Mouse (Mus musculus): ENCODE data around the gene Anapc7. TPM values are rescaled to one million over a fixed set of nuclear protein-coding genes. Genes with fewer than 3 reads are reported as not detected.

Anapc7 gene
- polyA plus RNA-seq, 1 experiment from 2014 or later = 40.1 TPM

DNA sequence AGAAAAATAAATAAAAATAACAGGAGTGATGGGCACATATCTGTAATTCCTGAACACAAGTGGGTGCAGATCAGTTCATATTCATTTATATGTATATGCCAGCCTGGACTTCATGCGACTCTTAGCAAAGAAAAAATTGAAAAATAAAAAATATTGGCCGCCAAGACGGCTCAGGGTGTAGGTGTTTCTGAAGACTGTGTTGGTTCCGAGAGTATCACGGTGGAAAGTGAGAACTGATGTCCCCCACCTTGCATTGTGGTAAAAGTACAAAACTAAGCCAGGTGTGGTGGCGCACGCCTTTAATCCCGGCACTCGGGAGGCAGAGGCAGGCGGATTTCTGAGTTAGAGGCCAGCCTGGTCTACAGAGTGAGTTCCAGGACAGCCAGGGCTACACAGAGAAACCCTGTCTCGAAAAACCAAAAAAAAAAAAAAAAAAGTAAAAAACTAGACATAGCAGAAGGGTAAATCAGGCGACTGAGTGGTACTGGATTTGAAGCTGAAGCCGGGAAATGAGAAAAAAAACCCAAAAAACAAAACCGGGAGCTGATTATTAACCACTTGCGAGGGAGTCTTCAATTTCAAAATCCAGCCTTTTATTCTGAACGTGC lies 30.2 kb upstream of the Anapc7 start:
- peaks cover 9% of the 10 kb centered on the region for H3K4me1 ChIP-seq (ENCODE audit: control insufficient read depth, insufficient read depth, low read length)
- H3K27me3 ChIP-seq (replicated peaks; ENCODE audit: control insufficient read depth, insufficient read depth, low read length) = no peaks in the 10 kb centered on the region
- H3K4me3 ChIP-seq (ENCODE audit: low read length) = peak overlapping the region; percentile 74
- WGBS = 50% methylated on average over 16 of the region's 16 CpGs
- no peak overlapping the region for H3K27ac ChIP-seq (ENCODE audit: low read length)
- peak overlapping the region; percentile 84 for H3K4me2 ChIP-seq (ENCODE audit: low read depth, low read length)
- H3K36me3 ChIP-seq (ENCODE audit: control insufficient read depth, insufficient read depth, low read length) = no peaks in the 10 kb centered on the region
- H3K9ac ChIP-seq (ENCODE audit: low read depth, low read length) = peak overlapping the region; percentile 78; the same call in 1 of the 2 replicates
- ATAC-seq = 0 out of 2 replicates have a peak, but pooled peaks have one; percentile 6
- no peaks in the 10 kb centered on the region for H3K9me3 ChIP-seq (ENCODE audit: control insufficient read depth, low read length)

- no peaks in the 10 kb centered on the region for H3K9me3 ChIP-seq (ENCODE audit: control insufficient read depth, low read length)
- peaks cover 9% of the 10 kb centered on the region for H3K4me1 ChIP-seq (ENCODE audit: control insufficient read depth, insufficient read depth, low read length)
- peak within 1 kb of the TSS; percentile 26 for H3K27ac ChIP-seq (ENCODE audit: low read length)
- peak within 1 kb of the TSS; percentile 78 for H3K9ac ChIP-seq (ENCODE audit: low read depth, low read length)
- WGBS = under 1% methylated on average over 39 of the region's 39 CpGs
- peak within 1 kb of the TSS; percentile 74 for H3K4me3 ChIP-seq (ENCODE audit: low read length)
- peak within 1 kb of the TSS; percentile 84 for H3K4me2 ChIP-seq (ENCODE audit: low read depth, low read length)
- ATAC-seq = peak; percentile 93
- H3K36me3 ChIP-seq (ENCODE audit: control insufficient read depth, insufficient read depth, low read length) = 0 out of 2 replicates have a peak, but pooled peaks cover 3% of the 10 kb centered on the region
- no peaks in the 10 kb centered on the region for H3K27me3 ChIP-seq (replicated peaks; ENCODE audit: control insufficient read depth, insufficient read depth, low read length)
These were observed 29.7 kb upstream of the Anapc7 start, which contains the start of gene Arpc3 for GRCm38 (mm10) chr5:122391786-122392180. Arpc3 (plus strand) TSS chr5:122391878.

DNA sequence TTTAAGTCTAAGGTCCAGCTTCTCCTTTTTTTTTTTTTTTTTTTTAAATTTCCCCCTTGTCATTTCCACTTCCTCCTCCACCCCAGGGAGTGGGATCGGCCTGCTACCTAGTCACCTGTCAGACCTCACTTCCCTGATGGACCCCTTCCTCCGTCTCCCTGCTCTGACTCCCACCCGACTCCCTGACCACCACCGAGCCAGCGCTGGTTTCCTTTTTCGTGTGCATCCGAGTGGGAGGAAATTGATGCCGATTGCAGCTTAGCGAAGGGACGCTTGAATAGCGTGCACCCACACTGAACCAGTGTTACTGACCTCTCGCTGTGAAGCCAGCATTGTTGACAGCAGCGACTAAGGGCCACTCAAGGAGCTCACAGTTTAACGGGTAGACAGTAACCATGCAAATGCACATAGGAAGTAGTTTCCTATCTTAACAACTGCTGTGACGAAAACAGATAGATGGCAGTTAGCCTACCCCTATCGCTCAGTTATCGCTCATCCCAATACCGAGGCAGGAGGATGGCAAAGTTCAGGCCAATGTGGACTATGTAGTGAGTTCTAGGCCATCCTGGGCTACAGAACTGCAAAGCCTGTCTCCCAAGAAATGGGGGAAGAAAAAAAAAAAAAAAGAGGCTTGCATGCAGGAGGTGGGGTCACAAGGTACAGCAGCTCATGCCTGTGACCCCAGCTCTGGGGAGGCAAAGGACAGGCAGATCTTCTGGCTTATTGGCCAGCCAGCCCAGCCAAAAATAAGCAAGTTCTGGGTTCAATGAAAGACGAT lies 29.1 kb upstream of the Anapc7 start:
- ATAC-seq = peak; percentile 44
- 12% methylated on average over 19 of the region's 19 CpGs for WGBS
- peak overlapping the region; percentile 74 for H3K4me3 ChIP-seq (ENCODE audit: low read length)
- H3K4me1 ChIP-seq (ENCODE audit: control insufficient read depth, insufficient read depth, low read length) = peaks cover 9% of the 10 kb centered on the region
- no peaks in the 10 kb centered on the region for H3K27me3 ChIP-seq (replicated peaks; ENCODE audit: control insufficient read depth, insufficient read depth, low read length)
- peak overlapping the region; percentile 26; the same call in 1 of the 2 replicates for H3K27ac ChIP-seq (ENCODE audit: low read length)
- no peaks in the 10 kb centered on the region for H3K9me3 ChIP-seq (ENCODE audit: control insufficient read depth, low read length)
- peak overlapping the region; percentile 78 for H3K9ac ChIP-seq (ENCODE audit: low read depth, low read length)
- H3K36me3 ChIP-seq (ENCODE audit: control insufficient read depth, insufficient read depth, low read length) = 0 out of 2 replicates have a peak, but pooled peaks cover 6% of the 10 kb centered on the region
- peak overlapping the region; percentile 84 for H3K4me2 ChIP-seq (ENCODE audit: low read depth, low read length)

- WGBS = 58% methylated on average over 2 of the region's 2 CpGs
- no peak overlapping the region for H3K4me2 ChIP-seq (ENCODE audit: low read depth, low read length)
- no peak overlapping the region for H3K9ac ChIP-seq (ENCODE audit: low read depth, low read length)
- no peaks in the 10 kb centered on the region for H3K27me3 ChIP-seq (replicated peaks; ENCODE audit: control insufficient read depth, insufficient read depth, low read length)
- peaks cover 6% of the 10 kb centered on the region; the same call in 1 of the 2 replicates for H3K36me3 ChIP-seq (ENCODE audit: control insufficient read depth, insufficient read depth, low read length)
- H3K27ac ChIP-seq (ENCODE audit: low read length) = no peak overlapping the region
- H3K4me3 ChIP-seq (ENCODE audit: low read length) = no peak overlapping the region
- no peak for ATAC-seq
- H3K4me1 ChIP-seq (ENCODE audit: control insufficient read depth, insufficient read depth, low read length) = peaks cover 9% of the 10 kb centered on the region
- no peaks in the 10 kb centered on the region for H3K9me3 ChIP-seq (ENCODE audit: control insufficient read depth, low read length)
These were observed 27.6 kb upstream of the Anapc7 start for GRCm38 (mm10) chr5:122393887-122394286.

GRCm38 (mm10) chr5:122396791-122397190 lies 24.7 kb upstream of the Anapc7 start:
- Histone ChIP-seq H3K4me3 (ENCODE audit: low read length) (no peak overlapping the region), H3K9ac (ENCODE audit: low read depth, low read length) (no peak overlapping the region), H3K9me3 (ENCODE audit: control insufficient read depth, low read length) (no peaks in the 10 kb centered on the region), H3K36me3 (ENCODE audit: control insufficient read depth, insufficient read depth, low read length) (peaks cover 6% of the 10 kb centered on the region; the same call in 1 of the 2 replicates), H3K27me3 (replicated peaks; ENCODE audit: control insufficient read depth, insufficient read depth, low read length) (no peaks in the 10 kb centered on the region), H3K4me1 (ENCODE audit: control insufficient read depth, insufficient read depth, low read length) (peaks cover 9% of the 10 kb centered on the region), H3K4me2 (ENCODE audit: low read depth, low read length) (no peak overlapping the region), H3K27ac (ENCODE audit: low read length) (peak overlapping the region; percentile 24)
- no peak for ATAC-seq
- WGBS = 81% methylated on average over 10 of the region's 10 CpGs

GRCm38 (mm10) chr5:122397495-122397894 lies 24.0 kb upstream of the Anapc7 start:
- no peak for ATAC-seq
- no peak overlapping the region for H3K9ac ChIP-seq (ENCODE audit: low read depth, low read length)
- peaks cover 7% of the 10 kb centered on the region for H3K4me1 ChIP-seq (ENCODE audit: control insufficient read depth, insufficient read depth, low read length)
- H3K4me3 ChIP-seq (ENCODE audit: low read length) = no peak overlapping the region
- no peaks in the 10 kb centered on the region for H3K9me3 ChIP-seq (ENCODE audit: control insufficient read depth, low read length)
- no peak overlapping the region for H3K4me2 ChIP-seq (ENCODE audit: low read depth, low read length)
- WGBS = 86% methylated on average over 8 of the region's 8 CpGs
- H3K27ac ChIP-seq (ENCODE audit: low read length) = peak overlapping the region; percentile 2; the same call in 1 of the 2 replicates
- H3K36me3 ChIP-seq (ENCODE audit: control insufficient read depth, insufficient read depth, low read length) = peaks cover 9% of the 10 kb centered on the region
- no peaks in the 10 kb centered on the region for H3K27me3 ChIP-seq (replicated peaks; ENCODE audit: control insufficient read depth, insufficient read depth, low read length)

DNA sequence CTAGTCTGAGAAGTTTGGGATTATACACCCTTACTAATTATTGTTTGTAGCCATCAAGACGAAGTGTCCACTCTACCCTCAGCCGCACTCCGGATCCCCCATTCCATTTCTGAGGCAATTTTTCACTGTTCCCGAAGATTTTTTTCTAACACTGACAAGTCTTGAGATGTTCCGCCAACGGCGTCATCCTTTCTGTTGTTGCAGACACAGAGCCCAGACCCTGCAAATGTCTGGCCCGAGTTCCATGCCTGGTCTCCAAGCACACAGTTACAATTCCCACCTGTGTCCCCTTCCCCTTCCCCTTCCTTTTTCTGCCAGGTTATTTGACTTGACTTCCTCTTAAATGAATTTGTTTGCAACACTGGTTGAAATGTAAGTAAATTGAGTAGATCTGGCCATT lies 21.6 kb upstream of the Anapc7 start:
- ATAC-seq = no peak
- H3K36me3 ChIP-seq (ENCODE audit: control insufficient read depth, insufficient read depth, low read length) = peaks cover 12% of the 10 kb centered on the region
- H3K9me3 ChIP-seq (ENCODE audit: control insufficient read depth, low read length) = no peaks in the 10 kb centered on the region
- H3K9ac ChIP-seq (ENCODE audit: low read depth, low read length) = no peak overlapping the region
- WGBS = 82% methylated on average over 8 of the region's 8 CpGs
- H3K4me1 ChIP-seq (ENCODE audit: control insufficient read depth, insufficient read depth, low read length) = no peaks in the 10 kb centered on the region
- H3K27ac ChIP-seq (ENCODE audit: low read length) = no peak overlapping the region
- H3K27me3 ChIP-seq (replicated peaks; ENCODE audit: control insufficient read depth, insufficient read depth, low read length) = no peaks in the 10 kb centered on the region
- H3K4me2 ChIP-seq (ENCODE audit: low read depth, low read length) = no peak overlapping the region
- H3K4me3 ChIP-seq (ENCODE audit: low read length) = no peak overlapping the region

GRCm38 (mm10) chr5:122400628-122401302 lies 20.7 kb upstream of the Anapc7 start:
- H3K27ac ChIP-seq (ENCODE audit: low read length) = 0 out of 2 replicates have a peak overlapping the region, but pooled peaks have one; percentile 38
- H3K27me3 ChIP-seq (replicated peaks; ENCODE audit: control insufficient read depth, insufficient read depth, low read length) = no peaks in the 10 kb centered on the region
- peaks cover 12% of the 10 kb centered on the region for H3K36me3 ChIP-seq (ENCODE audit: control insufficient read depth, insufficient read depth, low read length)
- no peak overlapping the region for H3K4me3 ChIP-seq (ENCODE audit: low read length)
- H3K4me2 ChIP-seq (ENCODE audit: low read depth, low read length) = no peak overlapping the region
- 63% methylated on average over 18 of the region's 18 CpGs for WGBS
- H3K9me3 ChIP-seq (ENCODE audit: control insufficient read depth, low read length) = no peaks in the 10 kb centered on the region
- no peak overlapping the region for H3K9ac ChIP-seq (ENCODE audit: low read depth, low read length)
- no peaks in the 10 kb centered on the region for H3K4me1 ChIP-seq (ENCODE audit: control insufficient read depth, insufficient read depth, low read length)
- peak; percentile 28; the same call in 1 of the 2 replicates for ATAC-seq

DNA sequence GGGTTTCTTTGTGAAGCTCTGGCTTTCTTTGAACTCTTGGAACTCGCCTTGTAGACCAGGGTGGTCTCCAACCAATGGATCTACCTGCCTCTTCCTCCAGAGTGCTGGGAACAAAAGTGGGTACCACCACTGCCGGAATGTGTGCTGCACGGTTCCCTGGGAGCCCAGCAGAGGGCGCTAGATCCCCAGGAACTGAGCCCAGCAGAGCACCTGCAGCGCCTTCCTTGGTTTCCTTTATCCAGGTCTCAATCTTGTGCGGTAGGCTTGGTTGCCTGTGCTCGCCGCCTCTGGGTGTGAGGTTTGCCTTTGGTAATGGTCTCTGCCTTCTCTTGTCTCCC lies 20.2 kb upstream of the Anapc7 start:
- no peaks in the 10 kb centered on the region for H3K4me1 ChIP-seq (ENCODE audit: control insufficient read depth, insufficient read depth, low read length)
- no peak overlapping the region for H3K4me3 ChIP-seq (ENCODE audit: low read length)
- H3K36me3 ChIP-seq (ENCODE audit: control insufficient read depth, insufficient read depth, low read length) = peaks cover 12% of the 10 kb centered on the region
- H3K9me3 ChIP-seq (ENCODE audit: control insufficient read depth, low read length) = no peaks in the 10 kb centered on the region
- no peak overlapping the region for H3K9ac ChIP-seq (ENCODE audit: low read depth, low read length)
- ATAC-seq = 0 out of 2 replicates have a peak, but pooled peaks have one; percentile 27
- 21% methylated on average over 8 of the region's 8 CpGs for WGBS
- no peaks in the 10 kb centered on the region for H3K27me3 ChIP-seq (replicated peaks; ENCODE audit: control insufficient read depth, insufficient read depth, low read length)
- H3K4me2 ChIP-seq (ENCODE audit: low read depth, low read length) = no peak overlapping the region
- no peak overlapping the region for H3K27ac ChIP-seq (ENCODE audit: low read length)

All from intestine, embryonic 16.5 days (tissue).